8 mouse cellular contexts compared by ENCODE assay signal in the genomic region with DNA sequence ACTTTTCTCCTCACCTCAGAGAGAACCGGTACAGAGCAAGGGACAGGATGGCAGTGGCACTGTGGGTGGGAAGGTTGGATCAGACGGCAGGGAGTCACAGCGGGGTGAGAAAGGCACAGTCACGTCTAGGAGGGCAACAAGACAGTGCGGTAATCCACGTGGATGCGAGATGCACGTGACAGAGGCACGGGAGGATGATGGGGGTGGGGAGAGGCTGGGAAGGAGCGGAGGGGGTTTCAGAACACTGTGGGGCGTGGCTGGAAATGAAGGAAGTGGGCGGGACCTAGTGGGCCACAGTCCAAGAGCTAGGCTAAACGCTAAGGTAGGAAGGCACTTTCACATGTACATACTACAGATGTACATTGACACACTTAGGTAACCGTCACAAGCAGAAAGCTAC. TPM values are rescaled to one million over a fixed set of nuclear protein-coding genes. Genes with fewer than 3 reads are reported as not detected.
A peak's percentile ranks its signal among the peaks of the same experiment; 100 is the strongest.
DNase-seq lines count a peak whose midpoint lies in the region; ATAC-seq lines count a peak whose summit lies in the region.
"Had no signal": no experiment of that assay in that cellular context is flagged by ENCODE, and none has a peak within 500 bp of the region (broad histone marks: within the 10 kb centered on the region; RNA-seq: fewer than 3 reads in every experiment).

No protein-coding gene starts in this region.

- H3K36me3 ChIP-seq in heart, embryonic 16.5 days (ENCODE audit: control insufficient read depth, insufficient read depth): peaks cover 25% of the 10 kb centered on the region

- H3K27me3 ChIP-seq in heart, embryonic 16.5 days (ENCODE audit: control insufficient read depth, insufficient read depth, low read length): no peaks in the 10 kb centered on the region

- no peak for ATAC-seq in heart, embryonic 16.5 days (replicated peaks; ENCODE audit: extremely low read depth, insufficient read depth, low FRiP score)

- H3K9me3 ChIP-seq in heart, embryonic 16.5 days (replicated peaks; ENCODE audit: control insufficient read depth, low read length): peaks cover 6% of the 10 kb centered on the region; the same call in 1 of the 2 replicates

- no peak overlapping the region for H3K4me3 ChIP-seq in heart, embryonic 16.5 days (ENCODE audit: low read length)

- H3K27ac ChIP-seq in heart, embryonic 16.5 days (ENCODE audit: low read length): no peak overlapping the region

- 43% methylated on average over 14 of the region's 14 CpGs for WGBS in heart, embryonic 16.5 days

- no peak overlapping the region for H3K9ac ChIP-seq in heart, embryonic 16.5 days (ENCODE audit: low read length)

- H3K4me2 ChIP-seq in heart, embryonic 16.5 days (ENCODE audit: low read depth, low read length): peak overlapping the region; percentile 20; the same call in 1 of the 2 replicates

- peak; percentile 15 for DNase-seq in thymus, postnatal 14 days
- no peak for DNase-seq in thymus, postnatal 0 days (ENCODE audit: low spot score)
- DNase-seq in lung, postnatal 10 days: peak; percentile 75
- no peak for DNase-seq in spleen, postnatal 14 days (ENCODE audit: low spot score in 2 of 2)
- DNase-seq in ovary, postnatal 36 days (ENCODE audit: low spot score): no peak
- DNase-seq in left cerebral cortex, postnatal 25 days (ENCODE audit: low spot score in 2 of 2): no peak
- DNase-seq: cerebellum, adult 11-12 months had no signal

- intact Hi-C loops in left cerebral cortex, postnatal 25 days (cut with DNase I): no loop called here

- H3K4me1 ChIP-seq in heart, embryonic 16.5 days (ENCODE audit: control insufficient read depth, insufficient read depth, low read length): no peaks in the 10 kb centered on the region

RNA-seq across cellular contexts. Expression of a gene that starts 41.4 kb away (rescaled TPM):
- 2.1 and 2.4 TPM in 2 replicates for polyA plus RNA-seq in thymus, postnatal 0 days (2015; fragmentation: Nextera tagmentation; extraction: Ambion mirVana)
- 1.6 and 1.9 TPM in 2 replicates for polyA plus RNA-seq in heart, embryonic 16.5 days (2015; fragmentation: Nextera tagmentation; extraction: Ambion mirVana)
- total RNA-seq in left cerebral cortex, postnatal 25 days (2021): 10 to 100 TPM in 1 of 2 experiments, 1 to 10 TPM in 1; 9.9 to 10.2 TPM

Comparison
In these comparisons a context has a peak if more than half of its experiments do, and no peak if none do; other contexts are left out.
1. DNase-seq: peak in thymus, postnatal 14 days (single experiment) and lung, postnatal 10 days (single experiment); none in thymus, postnatal 0 days (single experiment), spleen, postnatal 14 days (0 of 2), ovary, postnatal 36 days (single experiment) and left cerebral cortex, postnatal 25 days (0 of 2).